Mouse (Mus musculus) urinary bladder, postnatal 36 days (tissue): ENCODE measurements around the gene Arfgap1.

Experiments
- DNase-seq, 2 experiments: peaks; one replicate each; pipeline ENCODE4 v3.0.0; 2022; ENCODE audit warnings: low spot score in 2 of 2, mixed read lengths in 1 of 2

The Arfgap1 gene

GRCm38 (mm10) chr2:180967010-180967763, at the start of gene Arfgap1:
TSS of gene Arfgap1 (plus strand) at chr2:180967225.
- DNase-seq, result peak; percentile 82 to 92

- DNase-seq, result peak in 1 of 2 experiments; percentile 20
Observed at GRCm38 (mm10) chr2:180919913-180920809, 46.9 kb upstream of the Arfgap1 start.

- peak; percentile 98 for DNase-seq
Observed at GRCm38 (mm10) chr2:180920810-180921400, 46.1 kb upstream of the Arfgap1 start, which contains the start of gene Ythdf1. TSS of gene Ythdf1 (minus strand) at chr2:180920949.

- no peak for DNase-seq
Observed at GRCm38 (mm10) chr2:180922739-180923138, 44.3 kb upstream of the Arfgap1 start.

GRCm38 (mm10) chr2:180925176-180925575, 41.8 kb upstream of the Arfgap1 start:
- DNase-seq, result peak; percentile 71 to 75

- no peak for DNase-seq
Observed at GRCm38 (mm10) chr2:180928723-180929122, 38.3 kb upstream of the Arfgap1 start, which contains the start of gene Birc7. TSS of gene Birc7 (plus strand) at chr2:180929023.

- no peak for DNase-seq
Observed at GRCm38 (mm10) chr2:180932418-180932817, 34.6 kb upstream of the Arfgap1 start.

- no peak for DNase-seq
Observed at GRCm38 (mm10) chr2:180940187-180940586, 26.8 kb upstream of the Arfgap1 start.

GRCm38 (mm10) chr2:180941869-180942268, 25.2 kb upstream of the Arfgap1 start:
- no peak for DNase-seq

GRCm38 (mm10) chr2:180949947-180950346, 17.1 kb upstream of the Arfgap1 start:
- DNase-seq, result no peak

GRCm38 (mm10) chr2:180952731-180953171, 14.3 kb upstream of the Arfgap1 start:
- DNase-seq, result no peak

GRCm38 (mm10) chr2:180953638-180954037, 13.4 kb upstream of the Arfgap1 start:
- DNase-seq, result no peak

- no peak for DNase-seq
Observed at GRCm38 (mm10) chr2:180954061-180955047, 12.7 kb upstream of the Arfgap1 start, which contains the start of gene Nkain4. TSS of gene Nkain4 (minus strand) at chr2:180954699.

GRCm38 (mm10) chr2:180959605-180960004, 7.4 kb upstream of the Arfgap1 start:
- DNase-seq, result no peak

- DNase-seq, result no peak
Observed at GRCm38 (mm10) chr2:180960187-180960586, 6.8 kb upstream of the Arfgap1 start.

- DNase-seq, result peak in 1 of 2 experiments; percentile 28
Observed at GRCm38 (mm10) chr2:180962616-180963308, 4.3 kb upstream of the Arfgap1 start.

GRCm38 (mm10) chr2:180963956-180964355, 3.1 kb upstream of the Arfgap1 start:
- DNase-seq, result peak; percentile 65 to 76

GRCm38 (mm10) chr2:180966092-180966882, 738 bp upstream of the Arfgap1 start:
- DNase-seq, result no peak

GRCm38 (mm10) chr2:180981133-180981532, 14.1 kb downstream of the Arfgap1 start:
- DNase-seq, result no peak
